Mouse (Mus musculus): ENCODE results near the gene Med17.

Gene Med17

DNA sequence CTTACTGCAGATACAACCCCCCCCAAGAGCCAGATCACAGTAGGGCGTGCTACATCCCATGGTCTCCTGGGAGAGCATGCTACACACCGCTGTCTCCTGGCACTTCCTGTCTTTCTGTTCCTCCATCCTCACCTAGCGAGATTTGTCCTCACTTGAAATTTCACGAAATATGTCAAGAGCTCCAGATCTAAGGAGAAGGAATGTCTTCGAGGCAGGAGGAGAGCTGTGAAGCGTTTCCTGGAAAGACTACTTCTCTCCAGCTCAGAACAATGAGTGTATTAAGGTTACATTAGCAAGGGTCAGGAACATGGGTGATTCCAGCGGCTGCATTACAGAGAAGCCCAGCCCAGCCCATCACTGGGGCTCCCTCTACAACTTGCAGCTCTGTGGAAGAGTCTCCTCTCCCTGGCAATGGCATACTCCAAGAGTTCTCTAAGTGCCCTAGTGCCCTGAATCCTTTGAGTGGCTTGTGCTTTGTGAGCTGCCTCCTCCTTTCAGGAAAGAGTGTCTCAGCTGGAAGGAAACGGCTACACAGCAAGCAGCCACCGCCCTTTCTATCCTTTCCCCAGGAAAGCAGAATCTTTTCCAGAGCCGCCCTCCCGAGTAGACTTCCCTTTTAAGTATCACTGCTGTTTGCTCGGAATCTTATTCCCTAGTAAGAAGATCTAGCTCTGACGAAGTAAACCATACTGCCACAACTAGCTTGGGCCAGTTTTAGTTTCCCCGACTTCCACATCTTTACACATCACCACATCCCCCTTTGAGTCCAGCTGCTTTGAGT, 42.0 kb downstream of the Med17 start:
- no peak for DNase-seq (ENCODE audit: low spot score in 2 of 2)

GRCm38 (mm10) chr9:15235986-15236385, 43.7 kb downstream of the Med17 start:
- DNase-seq (ENCODE audit: low spot score in 2 of 2): no peak

DNA sequence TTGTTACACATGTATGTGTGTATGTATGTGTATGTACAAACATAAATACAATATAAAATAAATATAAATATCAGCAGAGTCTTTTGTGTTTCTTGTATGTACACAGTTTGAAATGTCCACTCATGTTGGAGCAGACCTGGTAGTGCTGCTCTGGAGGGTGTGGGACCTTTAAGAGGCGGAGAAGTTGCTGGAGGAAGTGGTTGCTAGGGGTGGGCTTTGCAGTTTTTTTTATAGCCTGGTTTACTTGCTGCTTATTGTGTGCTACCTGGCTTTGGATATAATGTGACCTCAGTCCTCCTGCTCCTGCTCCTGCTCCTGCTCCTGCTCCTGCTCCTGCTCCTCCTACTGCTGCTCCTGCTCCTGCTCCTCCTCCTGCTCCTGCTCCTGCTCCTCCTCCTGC, 46.1 kb downstream of the Med17 start:
- DNase-seq (ENCODE audit: low spot score in 2 of 2): no peak

GRCm38 (mm10) chr9:15232445-15232844, 47.3 kb downstream of the Med17 start:
- DNase-seq (ENCODE audit: low spot score in 2 of 2): no peak

DNA sequence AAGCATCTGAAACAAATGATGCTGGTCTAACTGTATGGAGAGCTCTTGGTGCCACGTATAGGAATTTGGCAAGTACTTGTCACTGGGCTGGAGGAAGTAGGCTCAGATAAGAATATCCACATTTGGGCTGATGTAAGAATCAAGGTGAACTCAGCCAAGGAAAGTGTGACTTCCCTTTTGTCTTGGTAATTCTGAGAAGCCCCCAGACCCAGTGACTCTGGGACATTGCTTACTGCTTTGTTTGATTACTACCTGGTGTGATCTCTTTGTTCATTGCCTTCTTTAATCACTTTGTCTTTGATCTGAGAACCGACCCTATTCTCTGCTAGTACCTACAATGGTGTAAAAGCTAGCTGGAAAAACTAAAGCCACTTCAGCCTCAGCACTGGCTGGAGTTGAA, 54.8 kb downstream of the Med17 start:
- DNase-seq (ENCODE audit: low spot score in 2 of 2): no peak

GRCm38 (mm10) chr9:15213695-15214094, 66.0 kb downstream of the Med17 start:
- no peak for DNase-seq (ENCODE audit: low spot score in 2 of 2)

- DNase-seq (ENCODE audit: low spot score in 2 of 2): no peak
Observed at GRCm38 (mm10) chr9:15211876-15212275, 67.9 kb downstream of the Med17 start.
